Mouse (Mus musculus) liver, adult 10 weeks (tissue): ENCODE results near the gene Cgnl1. TPM values are rescaled to one million over a fixed set of nuclear protein-coding genes. Genes with fewer than 3 reads are reported as not detected.

Experiments
- polyA plus RNA-seq: library from polyadenylated mRNA; stranded (reverse); fragments of 350-450 nt; fragmentation: Illumina TruSeq; extraction: RNeasy Lipid Tissue Mini Kit (QIAGEN cat#74804); gene quantifications from one replicate; pipeline ENCODE4 v1.2.3, GENCODE M21; 2014; ENCODE audit warnings: low read depth, low replicate concordance

Cgnl1 gene
- 19.3 TPM for polyA plus RNA-seq

GRCm38 (mm10) chr9:71770991-71771767 is at the start of gene Cgnl1:
Gene Cgnl1, minus strand, starts transcription at chr9:71771602.

GRCm38 (mm10) chr9:71591938-71592548 is 179.4 kb downstream of the Cgnl1 start, which contains the start of gene Myzap:
Gene Myzap, minus strand, starts transcription at chr9:71592360.

Other genes starting within 250 kb of the Cgnl1 start
- 1.2 TPM for gene Myzap, start 179.2 kb downstream of the Cgnl1 start, polyA plus RNA-seq